Mouse (Mus musculus) liver, adult 2 months (tissue): ENCODE measurements around the gene Paxx. TPM values are rescaled to one million over a fixed set of nuclear protein-coding genes. Genes with fewer than 3 reads are reported as not detected.

Experiments
- DNase-seq: peaks from one replicate; pipeline ENCODE4 v3.0.0-alpha.2; 2011; ENCODE audit warnings: low read depth, low spot score; ENCODE audit errors: extremely low read depth
- H3K27ac ChIP-seq: fragments of 200-500 bp; replicated peaks from 2 replicates; pipeline ENCODE4 v1.5.1; 2012; ENCODE audit warnings: low read depth, mild to moderate bottlenecking, control low read depth, inconsistent platforms, low read length; ENCODE audit not compliant: insufficient read depth
- H3K27me3 ChIP-seq: fragments of 200-500 bp; 2 replicates; pipeline ENCODE4 v1.6.1; 2012; ENCODE audit warnings: mild to moderate bottlenecking, moderate library complexity, low read length, inconsistent platforms; ENCODE audit not compliant: control insufficient read depth, insufficient read depth
- H3K36me3 ChIP-seq: fragments of 200-500 bp; 2 replicates; pipeline ENCODE4 v1.6.1; 2012; ENCODE audit warnings: low read length, inconsistent platforms; ENCODE audit not compliant: control insufficient read depth, insufficient read depth
- H3K4me1 ChIP-seq: fragments of 200-500 bp; 2 replicates; pipeline ENCODE4 v1.6.1; 2011; ENCODE audit warnings: low read length; ENCODE audit not compliant: control insufficient read depth, insufficient read depth
- H3K4me3 ChIP-seq: fragments of 200-500 bp; 2 replicates; pipeline ENCODE4 v1.5.1; 2011; ENCODE audit warnings: low read depth, mild to moderate bottlenecking, control low read depth, low read length, moderate library complexity; ENCODE audit not compliant: insufficient read depth
- H3K79me2 ChIP-seq: fragments of 200-500 bp; 2 replicates; pipeline ENCODE4 v1.6.1; 2012; ENCODE audit warnings: inconsistent platforms, mild to moderate bottlenecking, low read length, moderate library complexity; ENCODE audit not compliant: control insufficient read depth, insufficient read depth
- H3K9ac ChIP-seq: fragments of 200-500 bp; 2 replicates; pipeline ENCODE4 v1.6.1; 2012; ENCODE audit warnings: low read depth, mild to moderate bottlenecking, control low read depth, inconsistent platforms, low read length
- CTCF ChIP-seq: fragments of 200-500 bp; IDR thresholded peaks from 2 replicates; pipeline ENCODE4 v1.5.1; 2011; ENCODE audit warnings: low read depth, low read length, control low read depth
- POLR2A ChIP-seq: fragments of 200-500 bp; IDR thresholded peaks from 2 replicates; pipeline ENCODE4 v1.6.1; 2011; ENCODE audit warnings: low read length, control low read depth; ENCODE audit not compliant: insufficient read depth; ENCODE audit errors: extremely low read depth
- WGBS: fragments of 180-500 bp; shearing (Covaris S2); methylation state at CpG from one replicate; pipeline ENCODE4 v1.1.7; 2018; 5-methylcytosine and 5-hydroxymethylcytosine counted together
- polyA plus RNA-seq: library from polyadenylated mRNA; depleted of rRNA; stranded (reverse); fragments of >200 nt; gene quantifications from 2 replicates; pipeline ENCODE4 v1.2.3, GENCODE M21; 2012
- total RNA-seq: library from RNA; depleted of rRNA; stranded (reverse); fragments of >200 nt; gene quantifications from 2 replicates; pipeline ENCODE4 v1.2.3, GENCODE M21; 2014

Gene Paxx
- total and polyA plus RNA-seq, 2 experiments, result 36.8 to 181 TPM

GRCm38 (mm10) chr2:25431308-25431855, 29.5 kb downstream of the Paxx start:
- H3K27me3 ChIP-seq, result no peaks in the 10 kb centered on the region
- H3K27ac ChIP-seq, result no peak overlapping the region
- no peak overlapping the region for H3K9ac ChIP-seq
- H3K4me3 ChIP-seq, result no peak overlapping the region
- H3K36me3 ChIP-seq, result no peaks in the 10 kb centered on the region
- TF ChIP-seq CTCF, result no peak
- TF ChIP-seq POLR2A, result no peak
- WGBS, result 58% methylated on average over 6 of the region's 6 CpGs
- H3K4me1 ChIP-seq, result peaks cover 3% of the 10 kb centered on the region; the same call in 1 of the 2 replicates
- peak; percentile 17 for DNase-seq
- peaks cover 6% of the 10 kb centered on the region; the same call in 1 of the 2 replicates for H3K79me2 ChIP-seq

- no peak for DNase-seq
- TF ChIP-seq CTCF (no peak), POLR2A (no peak)
- Histone ChIP-seq H3K4me1 (peaks cover 3% of the 10 kb centered on the region; the same call in 1 of the 2 replicates), H3K79me2 (peaks cover 6% of the 10 kb centered on the region; the same call in 1 of the 2 replicates), H3K36me3 (no peaks in the 10 kb centered on the region), H3K27me3 (no peaks in the 10 kb centered on the region), H3K4me3 (no peak overlapping the region), H3K27ac (no peak overlapping the region), H3K9ac (no peak overlapping the region)
- 90% methylated on average over 17 of the region's 17 CpGs for WGBS
These were observed 30.3 kb downstream of the Paxx start for GRCm38 (mm10) chr2:25430395-25431233.

GRCm38 (mm10) chr2:25429435-25430180, 31.3 kb downstream of the Paxx start:
- H3K36me3 ChIP-seq, result no peaks in the 10 kb centered on the region
- 52% methylated on average over 5 of the region's 5 CpGs for WGBS
- no peak for DNase-seq
- peak overlapping the region; percentile 88; the same call in 1 of the 2 replicates for H3K9ac ChIP-seq
- no peak overlapping the region for H3K27ac ChIP-seq
- H3K27me3 ChIP-seq, result no peaks in the 10 kb centered on the region
- TF ChIP-seq CTCF (no peak), POLR2A (no peak)
- H3K4me3 ChIP-seq, result no peak overlapping the region
- peaks cover 3% of the 10 kb centered on the region; the same call in 1 of the 2 replicates for H3K4me1 ChIP-seq
- peaks cover 6% of the 10 kb centered on the region; the same call in 1 of the 2 replicates for H3K79me2 ChIP-seq

- H3K36me3 ChIP-seq, result no peaks in the 10 kb centered on the region
- WGBS, result under 1% methylated on average over 89 of the region's 89 CpGs
These were observed 32.3 kb downstream of the Paxx start, which contains the start of gene Abca2 for GRCm38 (mm10) chr2:25428442-25429236. TSS of gene Abca2 (plus strand) at chr2:25428703.

GRCm38 (mm10) chr2:25427256-25427655, 33.6 kb downstream of the Paxx start:
- no peak overlapping the region for H3K9ac ChIP-seq
- no peaks in the 10 kb centered on the region for H3K36me3 ChIP-seq
- TF ChIP-seq CTCF, result no peak
- TF ChIP-seq POLR2A, result no peak
- WGBS, result 90% methylated on average over 5 of the region's 5 CpGs
- H3K4me1 ChIP-seq, result peaks cover 3% of the 10 kb centered on the region; the same call in 1 of the 2 replicates
- no peak overlapping the region for H3K27ac ChIP-seq
- DNase-seq, result no peak
- peaks cover 6% of the 10 kb centered on the region; the same call in 1 of the 2 replicates for H3K79me2 ChIP-seq
- H3K4me3 ChIP-seq, result no peak overlapping the region
- no peaks in the 10 kb centered on the region for H3K27me3 ChIP-seq

More at GRCm38 (mm10) chr2:25428442-25429236, 32.3 kb downstream of the Paxx start, which contains the start of gene Abca2:
- TF ChIP-seq POLR2A (no peak), CTCF (peak; percentile 83)
- Histone ChIP-seq H3K27ac (no peak within 1 kb of the TSS), H3K9ac (peak within 1 kb of the TSS; percentile 88), H3K4me3 (peak within 1 kb of the TSS; percentile 74), H3K4me1 (peaks cover 3% of the 10 kb centered on the region; the same call in 1 of the 2 replicates), H3K79me2 (peaks cover 6% of the 10 kb centered on the region; the same call in 1 of the 2 replicates), H3K27me3 (no peaks in the 10 kb centered on the region)
- DNase-seq, result peak; percentile 62
